Mouse (Mus musculus) stomach, embryonic 15.5 days (tissue): ENCODE data around the gene Tuba3b. TPM values are rescaled to one million over a fixed set of nuclear protein-coding genes. Genes with fewer than 3 reads are reported as not detected.
A peak's percentile ranks its signal among the peaks of the same experiment; 100 is the strongest.

Experiments used
- ATAC-seq: fragments of 200-750 bp; cut with Nextera tagmentation; 2 replicates; pipeline ENCODE4 v1.8.0; 2017; ENCODE audit warnings: low read depth, moderate number of reproducible peaks, moderate TSS enrichment; ENCODE audit not compliant: insufficient read depth, low FRiP score
- H3K27ac ChIP-seq: fragments of 300-500 bp; sonication (generic); 2 replicates; pipeline ENCODE4 v1.5.1; 2015; ENCODE audit warnings: mild to moderate bottlenecking, inconsistent platforms
- H3K27me3 ChIP-seq: fragments of 300-500 bp; sonication (generic); replicated peaks from 2 replicates; pipeline ENCODE4 v1.6.1; 2015; ENCODE audit warnings: inconsistent platforms
- H3K36me3 ChIP-seq: fragments of 300-500 bp; sonication (generic); 2 replicates; pipeline ENCODE4 v1.6.1; 2015; ENCODE audit warnings: inconsistent platforms
- H3K4me1 ChIP-seq: fragments of 300-500 bp; sonication (generic); 2 replicates; pipeline ENCODE4 v1.6.1; 2015; ENCODE audit warnings: inconsistent platforms
- H3K4me2 ChIP-seq: fragments of 300-500 bp; sonication (generic); 2 replicates; pipeline ENCODE4 v1.6.1; 2015; ENCODE audit warnings: mild to moderate bottlenecking, inconsistent platforms
- H3K4me3 ChIP-seq: fragments of 300-500 bp; sonication (generic); replicated peaks from 2 replicates; pipeline ENCODE4 v1.5.1; 2015; ENCODE audit warnings: inconsistent platforms
- H3K9ac ChIP-seq: fragments of 300-500 bp; sonication (generic); 2 replicates; pipeline ENCODE4 v1.6.1; 2015; ENCODE audit warnings: inconsistent platforms
- H3K9me3 ChIP-seq: fragments of 300-500 bp; sonication (generic); 2 replicates; pipeline ENCODE4 v1.6.1; 2016; ENCODE audit warnings: inconsistent platforms
- WGBS: fragments of 180-500 bp; shearing (Covaris S2); methylation state at CpG from one replicate; pipeline ENCODE4 v1.1.7; 2015; 5-methylcytosine and 5-hydroxymethylcytosine counted together
- polyA plus RNA-seq: library from polyadenylated mRNA; unstranded; fragments of >200 nt; fragmentation: Nextera tagmentation; extraction: Ambion mirVana; gene quantifications from 2 replicates; pipeline ENCODE4 v1.2.1, GENCODE M21; 2015

Gene Tuba3b
- polyA plus RNA-seq, 1 experiment from 2014 or later, result not detected

DNA sequence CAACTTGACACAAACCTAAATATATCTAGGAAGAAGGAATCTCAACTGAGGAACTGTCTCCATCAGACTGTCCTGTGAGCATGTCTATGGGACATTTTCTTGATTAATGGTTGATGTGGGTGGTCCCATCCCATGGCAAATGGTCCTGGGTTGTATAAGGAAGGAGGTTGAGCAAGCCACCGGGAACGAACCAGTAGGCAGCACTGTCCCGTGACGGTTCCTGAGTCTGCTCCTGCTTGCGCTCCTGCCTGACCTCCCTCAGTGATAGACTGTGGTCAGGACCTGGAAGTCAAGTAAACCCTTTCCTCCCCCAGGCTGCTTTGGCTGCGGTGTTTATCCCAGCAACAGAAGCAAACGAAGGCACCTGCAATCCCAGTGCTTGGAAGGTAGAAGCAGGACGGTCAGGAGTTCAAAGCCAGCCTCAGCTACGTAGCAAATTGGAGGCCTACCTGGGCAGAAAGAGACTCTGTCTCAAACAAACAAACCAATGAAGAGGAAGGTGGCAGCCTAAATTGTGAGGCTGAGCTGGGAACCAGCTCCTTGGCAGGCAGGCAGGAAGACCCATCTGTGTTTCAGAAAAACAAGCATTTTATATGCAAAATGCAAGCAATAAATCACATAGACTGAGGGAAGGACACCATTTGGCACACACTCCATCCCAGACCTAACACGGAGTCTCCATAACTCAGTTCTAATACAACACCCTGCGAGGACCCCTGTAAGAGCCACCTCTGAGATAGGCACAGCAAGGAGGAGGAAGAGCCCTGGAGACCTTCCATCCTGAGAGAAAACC, 24.9 kb upstream of the Tuba3b start:
- ATAC-seq, result no peak
- no peaks in the 10 kb centered on the region for H3K27me3 ChIP-seq
- no peak overlapping the region for H3K4me3 ChIP-seq
- H3K4me2 ChIP-seq, result no peak overlapping the region
- no peak overlapping the region for H3K27ac ChIP-seq
- 63% methylated on average over 11 of the region's 11 CpGs for WGBS
- H3K9ac ChIP-seq, result no peak overlapping the region
- no peaks in the 10 kb centered on the region for H3K36me3 ChIP-seq
- H3K9me3 ChIP-seq, result no peaks in the 10 kb centered on the region
- H3K4me1 ChIP-seq, result peaks cover 26% of the 10 kb centered on the region

DNA sequence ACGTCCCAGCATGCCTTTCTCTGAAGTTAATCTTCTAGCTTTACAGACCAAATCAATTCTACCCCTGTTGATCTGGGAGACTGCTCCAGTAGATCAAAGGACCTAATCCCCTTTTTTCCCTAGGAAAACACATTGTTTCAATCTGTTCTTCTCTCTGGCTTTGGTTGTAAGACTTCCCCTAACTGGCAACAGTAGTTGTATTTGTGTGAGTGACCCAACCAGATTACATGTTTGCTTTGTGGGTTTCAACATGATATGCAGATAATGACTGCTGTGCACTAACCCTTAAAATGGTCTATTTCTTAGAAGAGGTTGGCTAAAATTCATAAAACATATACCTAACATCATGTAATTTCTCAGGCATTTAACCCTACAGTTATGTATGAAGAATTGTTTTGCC, 24.0 kb upstream of the Tuba3b start:
- WGBS, result 64% methylated on average over 1 of the region's 1 CpGs
- no peak overlapping the region for H3K27ac ChIP-seq
- ATAC-seq, result no peak

DNA sequence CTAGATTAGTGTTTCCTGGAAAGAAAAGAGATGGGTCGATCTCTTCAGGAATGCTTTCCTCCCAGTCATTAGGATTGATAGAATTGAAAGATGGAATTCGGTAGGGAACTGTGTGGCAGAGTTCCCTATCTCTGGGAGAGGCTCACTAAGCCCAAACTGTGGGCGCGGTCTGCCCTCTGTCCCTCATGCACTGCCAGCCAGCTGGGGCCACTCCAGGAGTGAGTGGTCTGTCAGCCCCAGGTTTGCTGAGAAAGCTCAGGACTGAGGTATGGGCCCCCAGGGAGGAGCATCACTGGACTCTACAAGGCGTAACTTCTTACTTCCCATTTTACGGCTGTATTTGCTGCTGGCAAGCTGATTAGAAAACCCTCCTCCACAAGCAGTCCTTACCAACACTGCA, 23.5 kb upstream of the Tuba3b start:
- no peak overlapping the region for H3K9ac ChIP-seq
- peaks cover 29% of the 10 kb centered on the region for H3K4me1 ChIP-seq
- H3K4me3 ChIP-seq, result no peak overlapping the region
- no peaks in the 10 kb centered on the region for H3K36me3 ChIP-seq
- peak overlapping the region; percentile 80 for H3K27ac ChIP-seq
- H3K9me3 ChIP-seq, result no peaks in the 10 kb centered on the region
- WGBS, result 52% methylated on average over 6 of the region's 6 CpGs
- H3K27me3 ChIP-seq, result no peaks in the 10 kb centered on the region
- no peak for ATAC-seq
- H3K4me2 ChIP-seq, result no peak overlapping the region

More for the DNA sequence above, 24.0 kb upstream of the Tuba3b start:
- Histone ChIP-seq H3K4me2 (no peak overlapping the region), H3K9me3 (no peaks in the 10 kb centered on the region), H3K27me3 (no peaks in the 10 kb centered on the region), H3K36me3 (no peaks in the 10 kb centered on the region), H3K4me1 (peaks cover 29% of the 10 kb centered on the region), H3K9ac (no peak overlapping the region), H3K4me3 (no peak overlapping the region)

DNA sequence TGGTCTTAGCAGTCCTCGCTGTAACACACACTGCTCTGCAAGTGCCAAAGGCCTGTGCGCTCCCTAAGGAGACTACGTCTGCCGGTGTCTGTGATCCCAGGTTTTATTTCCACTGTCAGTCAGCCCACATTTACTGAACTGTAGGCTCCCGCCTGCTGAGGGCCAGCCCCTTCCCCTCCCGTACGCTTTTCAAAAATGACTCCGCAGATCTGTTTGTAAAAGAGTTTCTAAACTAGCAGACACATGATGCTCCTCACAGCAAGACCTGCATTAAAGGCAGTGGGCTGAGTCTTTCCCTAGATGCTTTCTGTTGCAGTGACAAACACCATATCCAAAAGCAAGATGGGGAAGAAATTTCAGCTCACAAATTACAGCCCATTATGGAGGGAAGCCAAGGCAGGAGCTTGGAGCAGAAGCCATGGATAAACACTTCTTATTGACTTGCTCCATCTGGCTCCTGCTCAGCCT, 23.0 kb upstream of the Tuba3b start:
- H3K36me3 ChIP-seq, result no peaks in the 10 kb centered on the region
- H3K27me3 ChIP-seq, result no peaks in the 10 kb centered on the region
- H3K9me3 ChIP-seq, result no peaks in the 10 kb centered on the region
- H3K4me3 ChIP-seq, result no peak overlapping the region
- WGBS, result 35% methylated on average over 8 of the region's 8 CpGs
- peak overlapping the region; percentile 80 for H3K27ac ChIP-seq
- peaks cover 29% of the 10 kb centered on the region for H3K4me1 ChIP-seq
- no peak overlapping the region for H3K4me2 ChIP-seq
- ATAC-seq, result peak; percentile 37; the same call in 1 of the 2 replicates
- no peak overlapping the region for H3K9ac ChIP-seq

DNA sequence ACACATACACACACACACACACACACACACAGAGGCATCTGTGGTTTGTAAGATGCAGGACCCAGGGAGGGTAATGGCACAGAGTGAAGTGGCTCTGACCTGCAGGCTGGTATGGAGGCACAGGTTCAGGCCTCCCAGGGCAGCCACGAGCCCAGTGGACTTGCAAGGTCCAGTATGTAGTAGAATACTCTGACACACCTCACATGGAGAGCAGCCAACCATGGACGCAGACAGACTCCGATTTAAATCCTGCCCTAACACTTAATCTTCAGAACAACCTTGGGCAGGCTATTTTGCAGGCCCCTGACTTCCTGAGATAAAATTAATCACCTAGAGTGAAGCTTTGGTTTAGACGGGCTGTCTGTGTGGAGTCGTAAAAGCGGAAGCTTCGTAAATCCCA, 21.6 kb upstream of the Tuba3b start:
- WGBS, result 47% methylated on average over 7 of the region's 7 CpGs
- Histone ChIP-seq H3K9ac (no peak overlapping the region), H3K27me3 (no peaks in the 10 kb centered on the region), H3K9me3 (no peaks in the 10 kb centered on the region), H3K4me1 (peaks cover 33% of the 10 kb centered on the region), H3K4me3 (no peak overlapping the region), H3K27ac (no peak overlapping the region), H3K4me2 (no peak overlapping the region), H3K36me3 (no peaks in the 10 kb centered on the region)
- no peak for ATAC-seq

DNA sequence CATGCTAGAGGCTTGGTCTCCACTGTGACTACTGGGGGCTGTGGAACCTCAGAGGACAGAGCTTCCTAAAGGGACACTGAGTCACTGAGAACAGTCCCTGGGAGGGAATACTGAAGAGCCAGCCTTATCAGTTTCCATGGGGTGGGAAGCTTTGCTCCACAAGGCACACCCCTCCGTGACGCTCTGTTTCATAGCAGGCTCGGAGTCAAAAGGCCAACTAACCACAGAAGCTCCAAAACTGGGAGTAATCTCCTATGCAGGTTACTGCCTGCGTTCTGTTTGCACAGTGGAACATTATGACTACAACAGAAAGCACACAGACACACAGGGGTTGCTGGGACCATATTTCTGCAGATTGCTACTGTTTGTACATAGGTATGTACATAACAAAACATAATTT, 19.7 kb upstream of the Tuba3b start:
- Histone ChIP-seq H3K9ac (no peak overlapping the region), H3K4me1 (peaks cover 33% of the 10 kb centered on the region), H3K27me3 (no peaks in the 10 kb centered on the region), H3K4me2 (no peak overlapping the region), H3K9me3 (no peaks in the 10 kb centered on the region), H3K4me3 (no peak overlapping the region), H3K36me3 (no peaks in the 10 kb centered on the region), H3K27ac (peak overlapping the region; percentile 48; the same call in 1 of the 2 replicates)
- ATAC-seq, result peak; percentile 62; the same call in 1 of the 2 replicates
- 64% methylated on average over 4 of the region's 4 CpGs for WGBS

DNA sequence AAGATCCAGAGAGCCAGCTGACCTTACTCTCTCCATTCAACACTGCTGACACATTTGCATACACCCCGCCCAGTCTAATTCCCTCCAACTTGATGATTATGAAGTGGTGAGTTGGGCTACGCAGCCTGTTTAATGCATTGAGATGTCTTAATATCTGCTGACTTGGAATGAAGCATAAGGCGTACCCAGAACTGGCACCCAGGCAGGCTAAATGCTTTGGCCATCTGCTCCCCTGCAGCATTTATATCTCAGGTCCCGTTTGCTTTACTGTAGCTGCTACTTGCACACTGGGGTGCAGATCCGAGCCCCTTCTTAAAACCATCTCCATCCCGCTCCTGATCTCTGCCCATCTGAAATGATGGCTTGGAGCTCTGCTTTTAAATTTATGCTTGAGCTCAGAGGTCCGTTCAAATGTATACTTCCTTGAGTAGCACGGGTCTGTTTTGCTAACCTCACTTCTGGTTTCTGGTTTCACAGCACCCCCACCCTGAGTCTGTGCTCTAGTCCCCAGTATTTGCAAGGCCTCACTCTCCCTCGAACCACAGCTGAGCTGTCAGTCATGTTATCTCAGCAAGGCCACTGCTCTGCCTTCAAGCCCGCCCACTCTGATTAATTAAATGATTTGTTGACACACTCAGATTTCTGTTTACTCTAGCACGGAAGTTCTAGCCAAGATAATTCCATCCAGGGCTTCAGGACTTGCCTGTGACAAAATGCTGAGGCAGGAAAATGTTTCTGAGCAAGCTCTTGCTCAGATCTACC, 16.6 kb upstream of the Tuba3b start:
- WGBS, result 38% methylated on average over 11 of the region's 11 CpGs
- 0 out of 2 replicates have a peak overlapping the region, but pooled peaks have one; percentile 11 for H3K4me2 ChIP-seq

DNA sequence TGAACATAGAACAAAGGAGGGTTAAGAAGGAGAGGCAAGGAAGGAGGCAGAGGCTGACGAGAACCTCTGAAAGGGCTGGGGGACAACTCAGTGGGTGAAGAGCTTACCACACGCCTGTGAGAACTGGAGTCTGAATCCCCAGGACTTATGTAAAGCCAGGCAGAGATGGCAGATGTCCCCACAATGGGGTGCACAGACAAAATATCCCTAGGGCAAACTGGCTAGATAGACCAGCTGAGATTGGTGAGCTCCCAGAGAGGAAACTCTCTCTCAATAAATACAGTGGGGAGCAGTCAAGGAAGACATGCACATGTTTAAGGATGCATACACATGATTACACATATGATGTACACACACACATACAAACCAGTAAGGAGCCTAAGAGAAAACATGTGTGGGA, 11.4 kb upstream of the Tuba3b start:
- Histone ChIP-seq H3K9me3 (no peaks in the 10 kb centered on the region), H3K4me3 (no peak overlapping the region), H3K27me3 (no peaks in the 10 kb centered on the region), H3K27ac (no peak overlapping the region), H3K4me1 (no peaks in the 10 kb centered on the region), H3K4me2 (no peak overlapping the region), H3K36me3 (no peaks in the 10 kb centered on the region), H3K9ac (no peak overlapping the region)
- WGBS, result 56% methylated on average over 2 of the region's 2 CpGs
- ATAC-seq, result no peak

More for the DNA sequence above, 16.6 kb upstream of the Tuba3b start:
- Histone ChIP-seq H3K4me3 (no peak overlapping the region), H3K9me3 (no peaks in the 10 kb centered on the region), H3K9ac (no peak overlapping the region), H3K27ac (peak overlapping the region; percentile 68; the same call in 1 of the 2 replicates), H3K36me3 (no peaks in the 10 kb centered on the region), H3K27me3 (no peaks in the 10 kb centered on the region), H3K4me1 (peaks cover 18% of the 10 kb centered on the region)
- peak; percentile 88 for ATAC-seq

DNA sequence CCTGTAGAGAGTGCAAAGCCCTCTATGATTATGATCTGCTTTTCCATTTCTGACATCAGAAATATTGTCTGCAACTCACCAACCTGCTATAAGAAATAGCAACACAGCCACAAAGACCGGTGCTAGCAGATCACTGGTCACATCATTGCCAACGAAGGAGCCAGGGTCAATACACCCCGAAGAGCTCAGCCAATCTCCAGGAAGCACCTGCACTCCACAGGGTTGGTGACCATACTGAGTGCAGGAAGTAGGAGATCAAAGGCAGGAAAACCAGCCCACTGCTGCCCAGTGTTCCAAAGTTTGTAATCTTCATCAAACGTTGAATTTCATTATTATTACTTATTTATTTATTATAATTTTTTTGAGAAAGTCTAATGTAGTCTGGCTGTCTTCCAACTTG, 10.9 kb upstream of the Tuba3b start:
- no peaks in the 10 kb centered on the region for H3K4me1 ChIP-seq
- no peak overlapping the region for H3K9ac ChIP-seq
- 68% methylated on average over 4 of the region's 4 CpGs for WGBS
- no peak overlapping the region for H3K4me2 ChIP-seq
- no peaks in the 10 kb centered on the region for H3K9me3 ChIP-seq
- no peak overlapping the region for H3K4me3 ChIP-seq
- ATAC-seq, result no peak
- H3K27me3 ChIP-seq, result no peaks in the 10 kb centered on the region
- H3K27ac ChIP-seq, result no peak overlapping the region
- H3K36me3 ChIP-seq, result no peaks in the 10 kb centered on the region

DNA sequence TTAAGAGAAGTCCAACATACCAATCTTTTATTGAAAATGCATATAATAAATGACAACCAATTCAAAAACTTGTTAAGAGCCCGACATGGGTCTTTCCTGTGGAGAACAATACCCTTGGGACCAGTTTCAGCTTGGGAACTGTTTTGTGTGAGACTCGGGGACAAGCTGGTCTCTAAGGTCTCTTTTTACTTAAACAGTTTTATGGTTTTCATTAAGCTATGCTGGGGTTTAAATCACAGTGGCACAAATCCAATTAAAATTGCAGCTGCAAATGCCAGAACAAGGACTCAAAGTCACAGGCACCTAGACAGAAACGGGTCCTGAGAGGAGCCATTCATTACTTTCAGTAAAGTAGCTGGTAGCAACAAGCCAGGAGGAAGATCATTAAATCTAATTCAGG, 10.4 kb upstream of the Tuba3b start:
- ATAC-seq, result no peak
- H3K4me2 ChIP-seq, result no peak overlapping the region
- no peaks in the 10 kb centered on the region for H3K4me1 ChIP-seq
- no peaks in the 10 kb centered on the region for H3K27me3 ChIP-seq
- no peaks in the 10 kb centered on the region for H3K9me3 ChIP-seq
- H3K9ac ChIP-seq, result no peak overlapping the region
- no peak overlapping the region for H3K4me3 ChIP-seq
- no peaks in the 10 kb centered on the region for H3K36me3 ChIP-seq
- WGBS, result 49% methylated on average over 3 of the region's 3 CpGs
- no peak overlapping the region for H3K27ac ChIP-seq

DNA sequence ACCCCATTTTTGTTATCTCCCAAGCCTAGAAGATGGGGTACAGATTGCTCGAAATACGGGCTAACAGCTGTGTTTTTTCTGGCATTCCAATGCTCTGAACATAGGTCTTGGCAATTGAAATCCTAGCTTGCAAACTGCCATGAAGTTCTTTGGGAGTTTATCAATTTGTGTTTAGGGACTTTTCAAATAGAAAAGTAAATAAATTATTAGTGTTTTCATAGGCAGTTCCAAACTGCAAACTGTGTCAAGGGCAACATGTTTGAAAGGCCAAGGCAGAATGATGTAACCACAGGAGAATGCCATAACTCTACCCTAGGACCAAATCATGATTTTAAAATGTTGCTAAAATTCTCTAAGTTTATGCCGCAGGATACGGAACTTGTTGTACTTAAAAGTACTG, 7.8 kb upstream of the Tuba3b start:
- H3K4me2 ChIP-seq, result no peak overlapping the region
- H3K9ac ChIP-seq, result no peak overlapping the region
- no peaks in the 10 kb centered on the region for H3K36me3 ChIP-seq
- no peaks in the 10 kb centered on the region for H3K9me3 ChIP-seq
- ATAC-seq, result no peak
- 53% methylated on average over 4 of the region's 4 CpGs for WGBS
- H3K27me3 ChIP-seq, result no peaks in the 10 kb centered on the region
- no peaks in the 10 kb centered on the region for H3K4me1 ChIP-seq
- peak overlapping the region; percentile 14; the same call in 1 of the 2 replicates for H3K27ac ChIP-seq
- H3K4me3 ChIP-seq, result no peak overlapping the region

DNA sequence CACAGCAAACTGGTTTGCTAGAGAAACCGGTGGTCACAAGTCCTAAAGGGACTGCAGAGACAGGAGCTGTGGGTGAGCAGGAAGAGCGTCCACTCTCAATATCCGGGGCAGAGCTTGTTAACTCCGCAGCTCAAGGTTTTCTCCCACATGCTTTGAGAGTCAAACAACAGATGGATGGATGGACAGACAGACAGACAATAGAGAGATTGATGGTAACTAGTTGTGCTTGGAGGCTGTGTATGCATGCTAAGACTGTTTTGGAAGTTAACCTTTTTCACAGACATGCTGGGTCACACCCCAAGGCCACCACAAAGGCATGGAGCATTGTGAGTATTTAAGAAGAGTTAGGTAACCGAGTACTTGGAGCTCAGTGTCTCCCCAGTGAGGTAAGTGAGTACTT, 6.9 kb upstream of the Tuba3b start:
- Histone ChIP-seq H3K4me2 (no peak overlapping the region), H3K9me3 (no peaks in the 10 kb centered on the region), H3K4me1 (no peaks in the 10 kb centered on the region), H3K27ac (no peak overlapping the region), H3K9ac (no peak overlapping the region), H3K36me3 (no peaks in the 10 kb centered on the region), H3K27me3 (no peaks in the 10 kb centered on the region), H3K4me3 (no peak overlapping the region)
- 83% methylated on average over 5 of the region's 5 CpGs for WGBS
- no peak for ATAC-seq
